Mouse (Mus musculus) ovary, adult 10 weeks (tissue): Measurements from ENCODE around the gene Ltb4r2. TPM values are rescaled to one million over a fixed set of nuclear protein-coding genes. Genes with fewer than 3 reads are reported as not detected.

Source experiments
- polyA plus RNA-seq: library from polyadenylated mRNA; stranded (reverse); fragments of 350-450 nt; fragmentation: Illumina TruSeq; extraction: RNeasy Lipid Tissue Mini Kit (QIAGEN cat#74804); gene quantifications from one replicate; pipeline ENCODE4 v1.2.3, GENCODE M21; 2014

Ltb4r2 gene
- polyA plus RNA-seq: not detected

GRCm38 (mm10) chr14:55761163-55761562 lies at the start of gene Ltb4r2:
Gene Ltb4r2 (plus strand): TSS chr14:55761428.

GRCm38 (mm10) chr14:55713729-55714122 lies 47.5 kb upstream of the Ltb4r2 start, which contains the start of gene Tgm1:
Gene Tgm1 (minus strand): TSS chr14:55713926.

DNA sequence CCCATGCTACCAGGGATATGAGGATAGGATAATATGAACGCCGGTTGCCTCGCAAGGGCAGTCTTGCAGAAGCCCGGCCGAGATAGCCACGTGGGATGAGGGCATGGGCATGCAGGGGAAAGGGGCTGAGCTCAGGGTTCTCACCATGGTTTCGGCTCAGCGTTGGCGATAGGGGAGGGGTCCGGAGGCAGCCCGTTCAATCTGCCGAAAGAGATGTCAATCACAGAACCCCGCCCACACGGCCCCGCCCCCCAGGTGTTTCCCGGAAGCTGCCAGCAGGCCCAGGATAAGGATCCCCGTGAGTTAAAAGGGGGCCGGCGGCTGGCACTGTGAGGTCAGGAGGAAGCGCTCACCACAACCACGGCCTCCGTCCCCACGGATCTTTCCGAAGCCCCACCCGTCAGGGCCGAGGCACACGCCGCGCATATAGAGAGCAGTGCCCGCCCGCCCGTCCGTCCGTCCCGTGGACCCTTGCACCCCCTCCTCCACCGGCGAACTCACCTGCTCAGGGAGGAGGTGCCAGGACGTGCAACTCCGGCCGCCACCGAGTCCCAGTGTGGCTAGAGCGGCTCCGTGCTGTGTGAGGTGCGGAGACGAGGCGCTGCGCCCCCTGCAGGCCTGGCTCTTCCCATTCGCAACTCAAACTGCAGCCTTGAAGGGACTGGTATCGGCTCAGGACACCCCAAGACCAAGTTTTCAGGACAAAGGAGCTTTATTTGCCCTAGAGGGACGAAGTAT lies 39.4 kb upstream of the Ltb4r2 start, which contains the start of gene Rabggta:
Gene Rabggta (minus strand): TSS at position 564 of the 738 bp plus-strand sequence.

DNA sequence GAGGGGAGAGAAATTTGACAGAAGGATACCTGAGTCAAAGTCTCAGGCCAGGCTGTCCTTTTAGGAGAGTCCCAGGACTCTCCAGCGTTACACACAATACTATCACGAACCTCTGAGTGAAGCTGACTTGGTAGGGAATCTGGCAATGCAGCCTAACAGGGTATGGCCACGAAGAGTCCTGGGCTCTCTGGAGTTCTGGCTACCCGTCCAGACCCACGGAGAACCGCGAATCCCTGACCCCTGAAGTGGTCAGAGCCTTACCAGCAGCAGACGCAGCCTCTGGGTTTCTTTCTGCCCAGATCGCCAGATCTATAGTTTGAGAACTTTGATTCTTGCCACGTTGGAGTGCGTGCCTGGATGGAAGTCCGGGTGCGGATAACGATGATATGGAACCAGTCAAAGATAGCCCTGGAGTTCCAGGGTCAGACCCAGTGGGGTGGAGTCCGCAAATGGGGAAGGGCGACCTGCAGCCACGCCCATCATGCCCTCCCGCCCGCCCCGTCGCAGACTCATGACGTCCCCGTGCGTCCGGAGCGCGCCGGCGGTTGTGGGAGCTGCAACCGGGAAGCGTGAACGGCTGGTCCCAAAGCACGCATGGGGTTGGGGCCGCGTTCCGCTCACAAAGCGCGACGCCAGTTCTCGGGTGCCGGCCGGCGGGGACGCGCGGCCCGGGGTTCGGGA lies 15.9 kb upstream of the Ltb4r2 start, which contains the start of the genes Dhrs1 and Nop9:
Gene Dhrs1 (minus strand): TSS at position 511 of the 681 bp plus-strand sequence.
Gene Nop9 (plus strand): TSS at position 514 of the 681 bp plus-strand sequence.

DNA sequence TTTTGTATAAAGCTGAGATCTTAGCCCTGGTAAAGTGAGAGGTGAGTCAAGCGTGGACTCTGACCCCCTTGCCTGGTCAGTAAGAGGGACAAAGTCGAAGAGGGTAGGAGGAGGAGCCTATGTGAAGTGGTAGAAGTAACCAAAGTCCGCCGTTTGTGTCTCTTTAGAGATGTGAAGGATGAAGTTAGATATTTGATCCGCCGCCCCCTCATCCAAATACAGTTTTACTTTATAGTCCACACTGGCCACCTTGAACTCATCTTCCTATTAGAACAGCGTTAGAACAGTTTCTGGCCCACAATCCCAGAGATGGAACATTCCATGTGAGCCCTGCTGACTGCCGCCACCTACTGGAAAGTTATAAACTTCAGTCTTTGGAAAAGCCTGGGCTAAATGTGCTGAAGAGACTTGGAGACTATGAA lies 2.9 kb upstream of the Ltb4r2 start, which contains the start of gene Cideb:
Gene Cideb (minus strand): TSS at position 96 of the 422 bp plus-strand sequence.

DNA sequence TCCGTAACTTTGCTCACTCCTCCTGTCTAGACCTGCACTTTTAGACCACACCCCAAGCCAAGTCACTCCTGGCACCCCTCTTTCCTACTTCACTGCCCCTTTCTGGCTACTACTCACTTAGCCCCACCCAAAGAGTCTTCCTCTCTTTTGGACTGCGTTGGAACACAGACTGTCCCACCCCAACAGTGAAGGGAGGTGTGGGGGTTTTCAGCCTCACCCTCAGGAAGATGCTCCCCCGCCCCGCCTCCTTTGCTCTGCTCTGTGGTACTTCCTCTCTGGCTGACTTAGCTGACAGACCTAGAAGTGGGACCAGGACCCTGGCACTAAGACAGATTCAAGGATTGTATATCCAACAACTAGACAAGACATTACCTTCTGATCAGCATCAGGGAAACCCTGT lies 4.5 kb downstream of the Ltb4r2 start, which contains the start of gene Ltb4r1:
Gene Ltb4r1 (plus strand): TSS at position 267 of the 400 bp plus-strand sequence.

DNA sequence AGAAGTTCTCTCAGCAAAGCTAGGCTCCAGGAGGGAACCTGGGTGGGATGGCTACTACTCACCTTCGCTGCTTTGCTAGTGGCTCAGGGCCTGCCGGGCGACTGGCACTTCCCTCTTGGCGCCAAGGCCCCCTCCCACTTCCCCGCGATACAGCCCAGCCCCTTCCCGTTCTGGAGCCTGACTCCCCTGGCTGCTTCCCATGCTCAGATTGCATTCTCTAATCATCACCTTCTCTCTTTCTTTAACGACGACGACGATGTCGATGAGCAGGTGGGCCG lies 22.7 kb downstream of the Ltb4r2 start, which contains the start of gene Adcy4:
Gene Adcy4 (minus strand): TSS at position 138 of the 278 bp plus-strand sequence.

GRCm38 (mm10) chr14:55788256-55789050 lies 27.2 kb downstream of the Ltb4r2 start, which contains the start of gene Ripk3:
Gene Ripk3 (minus strand): TSS chr14:55788865.

Other genes starting within 250 kb of the Ltb4r2 start
- not detected for gene Nrl, start 236.4 kb upstream of the Ltb4r2 start, polyA plus RNA-seq
- 10.0 TPM for gene Pck2, start 221.2 kb upstream of the Ltb4r2 start, polyA plus RNA-seq
- gene Dcaf11, start 201.4 kb upstream of the Ltb4r2 start, polyA plus RNA-seq: 8.8 TPM
- gene A730061H03Rik, start 201.0 kb upstream of the Ltb4r2 start, polyA plus RNA-seq: not detected
- not detected for gene Fitm1, start 185.8 kb upstream of the Ltb4r2 start, polyA plus RNA-seq
- gene Psme1, start 183.3 kb upstream of the Ltb4r2 start, polyA plus RNA-seq: 115 TPM
- gene Emc9, start 176.1 kb upstream of the Ltb4r2 start, polyA plus RNA-seq: 2.7 TPM
- gene Psme2, start 170.3 kb upstream of the Ltb4r2 start, polyA plus RNA-seq: 87.7 TPM
- gene Rnf31, start 169.7 kb upstream of the Ltb4r2 start, polyA plus RNA-seq: 2.5 TPM
- 37.8 TPM for gene Irf9, start 157.9 kb upstream of the Ltb4r2 start, polyA plus RNA-seq
- gene Rec8, start 143.4 kb upstream of the Ltb4r2 start, polyA plus RNA-seq: 0.77 TPM
- 11.5 TPM for gene Ipo4, start 125.5 kb upstream of the Ltb4r2 start, polyA plus RNA-seq
- 0.60 TPM for gene Gm49378, start 123.5 kb upstream of the Ltb4r2 start, polyA plus RNA-seq
- 44.3 TPM for gene Tm9sf1, start 117.6 kb upstream of the Ltb4r2 start, polyA plus RNA-seq
- gene Tssk4, start 111.2 kb upstream of the Ltb4r2 start, polyA plus RNA-seq: not detected
- 13.6 TPM for gene Mdp1, start 100.9 kb upstream of the Ltb4r2 start, polyA plus RNA-seq
- 28.1 TPM for gene Gmpr2, start 89.5 kb upstream of the Ltb4r2 start, polyA plus RNA-seq
- 46.6 TPM for gene Nedd8, start 89.3 kb upstream of the Ltb4r2 start, polyA plus RNA-seq
- 11.2 TPM for gene Tinf2, start 79.6 kb upstream of the Ltb4r2 start, polyA plus RNA-seq
- gene Tgm1, start 47.5 kb upstream of the Ltb4r2 start, polyA plus RNA-seq: not detected
- 0.40 TPM for gene Rabggta, start 39.2 kb upstream of the Ltb4r2 start, polyA plus RNA-seq
- gene Dhrs1, start 15.7 kb upstream of the Ltb4r2 start, polyA plus RNA-seq: 8.2 TPM
- 6.1 TPM for gene Nop9, start 15.7 kb upstream of the Ltb4r2 start, polyA plus RNA-seq
- gene Cideb, start 3.0 kb upstream of the Ltb4r2 start, polyA plus RNA-seq: not detected
- not detected for gene Ltb4r1, start 4.5 kb downstream of the Ltb4r2 start, polyA plus RNA-seq
- not detected for gene Adcy4, start 22.7 kb downstream of the Ltb4r2 start, polyA plus RNA-seq
- not detected for gene Ripk3, start 27.4 kb downstream of the Ltb4r2 start, polyA plus RNA-seq
- gene Nfatc4, start 61.7 kb downstream of the Ltb4r2 start, polyA plus RNA-seq: 3.0 TPM
- gene Nynrin, start 92.6 kb downstream of the Ltb4r2 start, polyA plus RNA-seq: 1.1 TPM
- 0.14 TPM for gene Cbln3, start 123.0 kb downstream of the Ltb4r2 start, polyA plus RNA-seq
- 13.0 TPM for gene Khnyn, start 123.5 kb downstream of the Ltb4r2 start, polyA plus RNA-seq
- 8.0 TPM for gene Sdr39u1, start 138.9 kb downstream of the Ltb4r2 start, polyA plus RNA-seq
- gene Cma1, start 183.2 kb downstream of the Ltb4r2 start, polyA plus RNA-seq: 2.9 TPM
- not detected for gene Cma2, start 189.6 kb downstream of the Ltb4r2 start, polyA plus RNA-seq